Comparison of ENCODE assay signal across 29 mouse cellular contexts in genomic region chr2:72262814-72263480, GRCm38 (mm10). TPM values are rescaled to one million over a fixed set of nuclear protein-coding genes. Genes with fewer than 3 reads are reported as not detected.
DNase-seq lines count a peak whose midpoint lies in the region; ATAC-seq lines count a peak whose summit lies in the region.
"Had no signal": no experiment of that assay in that cellular context is flagged by ENCODE, and none has a peak within 500 bp of the region (broad histone marks: within the 10 kb centered on the region; RNA-seq: fewer than 3 reads in every experiment).

No protein-coding gene starts in this region.

- peak; percentile 79 for DNase-seq in heart, adult 11 months
- no peak for DNase-seq in heart, postnatal 25 days (ENCODE audit: low spot score)
- peak; percentile 60 for DNase-seq in right cerebral cortex, adult 18-20 months
- no peak for DNase-seq in right cerebral cortex, postnatal 10 days (ENCODE audit: low spot score in 2 of 2)
- DNase-seq in brain, adult 2 months (ENCODE audit: low read depth, low spot score): peak; percentile 84
- DNase-seq: adrenal gland, adult 8-10 months; adrenal gland, postnatal 25 days; cerebellum, adult 11 months; cerebellum, adult 2 months; cerebellum, adult 9-11 months; cerebellum, postnatal 25 days; gastrocnemius, postnatal 10 days; gastrocnemius, postnatal 36 days; heart, adult 18-20 months; heart, postnatal 10 days; heart, postnatal 4 days had no signal

- intact Hi-C loops in heart, postnatal 25 days (cut with DNase I): no loop called here

- H3K36me3 ChIP-seq in forebrain, embryonic 12.5 days (replicated peaks): no peaks in the 10 kb centered on the region
- H3K36me3 ChIP-seq in kidney, embryonic 15.5 days: no peaks in the 10 kb centered on the region
- H3K36me3 ChIP-seq: embryonic facial prominence, embryonic 12.5 days; embryonic facial prominence, embryonic 15.5 days; forebrain, embryonic 15.5 days; heart, embryonic 12.5 days; heart, embryonic 15.5 days had no signal

- 90% methylated on average over 6 of the region's 6 CpGs for WGBS in forebrain, embryonic 12.5 days
- 79% methylated on average over 6 of the region's 6 CpGs for WGBS in kidney, embryonic 15.5 days

- H3K9ac ChIP-seq in forebrain, embryonic 12.5 days: no peak overlapping the region
- H3K9ac ChIP-seq in kidney, embryonic 15.5 days: no peak overlapping the region
- H3K9ac ChIP-seq: embryonic facial prominence, embryonic 12.5 days; embryonic facial prominence, embryonic 15.5 days; forebrain, embryonic 15.5 days; heart, embryonic 12.5 days; heart, embryonic 15.5 days; hindbrain, embryonic 14.5 days had no signal

- no peaks in the 10 kb centered on the region for H3K27me3 ChIP-seq in forebrain, embryonic 12.5 days
- no peaks in the 10 kb centered on the region for H3K27me3 ChIP-seq in kidney, embryonic 15.5 days
- H3K27me3 ChIP-seq: embryonic facial prominence, embryonic 12.5 days; embryonic facial prominence, embryonic 15.5 days; forebrain, embryonic 15.5 days; heart, embryonic 12.5 days; heart, embryonic 15.5 days had no signal

- no peak for ATAC-seq in forebrain, embryonic 12.5 days (ENCODE audit: low FRiP score)
- no peak for ATAC-seq in kidney, embryonic 15.5 days (replicated peaks; ENCODE audit: low FRiP score)
- ATAC-seq: activated CD4-positive, CD25-positive, alpha-beta regulatory T cell, adult 4 months; CD4-positive, CD25-positive, alpha-beta regulatory T cell, adult 4 months; forebrain, embryonic 15.5 days; hindbrain, postnatal 0 days; inflammation-experienced regulatory T-cells, adult 6 months; intestine, embryonic 16.5 days had no signal

- no peak overlapping the region for H3K27ac ChIP-seq in forebrain, embryonic 12.5 days
- H3K27ac ChIP-seq in kidney, embryonic 15.5 days: no peak overlapping the region
- H3K27ac ChIP-seq: embryonic facial prominence, embryonic 12.5 days; embryonic facial prominence, embryonic 15.5 days; forebrain, embryonic 15.5 days; heart, embryonic 15.5 days; hindbrain, embryonic 14.5 days; hindbrain, postnatal 0 days had no signal

- no peak overlapping the region for H3K4me3 ChIP-seq in forebrain, embryonic 12.5 days (replicated peaks)
- no peak overlapping the region for H3K4me3 ChIP-seq in kidney, embryonic 15.5 days (replicated peaks)
- H3K4me3 ChIP-seq: embryonic facial prominence, embryonic 12.5 days; embryonic facial prominence, embryonic 15.5 days; forebrain, embryonic 15.5 days; heart, embryonic 12.5 days; heart, embryonic 15.5 days had no signal

- no peak overlapping the region for H3K4me2 ChIP-seq in forebrain, embryonic 12.5 days
- H3K4me2 ChIP-seq in kidney, embryonic 15.5 days: no peak overlapping the region
- H3K4me2 ChIP-seq: embryonic facial prominence, embryonic 12.5 days; embryonic facial prominence, embryonic 15.5 days; forebrain, embryonic 15.5 days; heart, embryonic 12.5 days; heart, embryonic 15.5 days; hindbrain, embryonic 14.5 days had no signal

- no peaks in the 10 kb centered on the region for H3K4me1 ChIP-seq in forebrain, embryonic 12.5 days
- H3K4me1 ChIP-seq in kidney, embryonic 15.5 days: 0 out of 2 replicates have a peak, but pooled peaks cover 4% of the 10 kb centered on the region
- H3K4me1 ChIP-seq: embryonic facial prominence, embryonic 15.5 days; forebrain, embryonic 15.5 days; heart, embryonic 12.5 days; heart, embryonic 15.5 days had no signal

- no peaks in the 10 kb centered on the region for H3K9me3 ChIP-seq in forebrain, embryonic 12.5 days
- H3K9me3 ChIP-seq in kidney, embryonic 15.5 days (replicated peaks): 0 out of 2 replicates have a peak, but pooled peaks cover 5% of the 10 kb centered on the region
- H3K9me3 ChIP-seq: embryonic facial prominence, embryonic 12.5 days; embryonic facial prominence, embryonic 15.5 days; forebrain, embryonic 15.5 days; heart, embryonic 15.5 days had no signal

RNA-seq across cellular contexts. Expression of gene Map3k20, which starts 22.5 kb away (rescaled TPM):
- 100 to 1,000 TPM; 271 to 291 TPM for total RNA-seq in heart, postnatal 25 days (2021)
- polyA plus RNA-seq in forebrain, embryonic 12.5 days (2016; fragmentation: Nextera tagmentation; extraction: Ambion mirVana): 7.0 and 7.1 TPM in 2 replicates
- polyA plus RNA-seq in kidney, embryonic 15.5 days (2015; fragmentation: Nextera tagmentation; extraction: Ambion mirVana): 14.5 and 14.7 TPM in 2 replicates

Comparison
In these comparisons a context has a peak if more than half of its experiments do, and no peak if none do; other contexts are left out.
1. DNase-seq: peak in heart, adult 11 months (single experiment), right cerebral cortex, adult 18-20 months (single experiment) and brain, adult 2 months (single experiment); none in heart, postnatal 25 days (single experiment) and right cerebral cortex, postnatal 10 days (0 of 2).